Mouse (Mus musculus): ENCODE data around the gene Ank. TPM values are rescaled to one million over a fixed set of nuclear protein-coding genes. Genes with fewer than 3 reads are reported as not detected.

Ank gene
- polyA plus RNA-seq, 1 experiment from 2014 or later: 11.0 TPM

DNA sequence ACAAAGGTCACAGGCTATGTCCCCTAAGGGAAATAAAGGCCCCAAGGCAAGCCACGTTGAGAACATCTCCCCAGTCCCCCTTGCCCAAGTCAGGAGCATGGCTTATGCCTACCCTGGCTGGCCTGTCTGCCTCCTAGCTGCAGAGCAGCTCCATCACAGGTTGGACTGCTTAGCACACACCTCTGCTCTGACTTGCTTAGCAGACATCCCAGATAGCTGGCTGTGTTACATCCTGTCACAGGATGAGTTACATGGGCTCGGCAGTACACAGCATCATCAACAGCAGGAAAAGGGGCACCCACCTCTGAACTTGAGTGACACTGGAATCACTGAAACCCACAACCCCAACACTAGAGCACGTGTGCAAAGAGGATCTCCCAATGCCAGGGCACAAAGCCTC lies 138.8 kb downstream of the Ank start:
- DNase-seq (ENCODE audit: low spot score): no peak
- no peak overlapping the region for H3K4me3 ChIP-seq (replicated peaks; ENCODE audit: low read depth, low read length)
- TF ChIP-seq CTCF (IDR thresholded peaks at IDR 0.05; ENCODE audit: low read depth): no peak
- no peaks in the 10 kb centered on the region for H3K9me3 ChIP-seq (replicated peaks; ENCODE audit: low read length)
- no peaks in the 10 kb centered on the region for H3K27me3 ChIP-seq (ENCODE audit: insufficient read depth, low read length)
- H3K4me2 ChIP-seq (ENCODE audit: low read length): no peak overlapping the region
- ATAC-seq (replicated peaks; ENCODE audit: low FRiP score, low read depth): no peak
- H3K36me3 ChIP-seq (ENCODE audit: insufficient read depth, low read length): peaks cover 17% of the 10 kb centered on the region; the same call in 1 of the 2 replicates
- H3K27ac ChIP-seq: no peak overlapping the region
- WGBS: 69% methylated on average over 3 of the region's 3 CpGs
- H3K9ac ChIP-seq (ENCODE audit: low read depth, low read length): no peak overlapping the region
- H3K4me1 ChIP-seq (replicated peaks; ENCODE audit: insufficient read depth, low read length): no peaks in the 10 kb centered on the region

- Histone ChIP-seq H3K4me3 (replicated peaks; ENCODE audit: low read depth, low read length) (no peak overlapping the region), H3K9ac (ENCODE audit: low read depth, low read length) (no peak overlapping the region), H3K9me3 (replicated peaks; ENCODE audit: low read length) (no peaks in the 10 kb centered on the region), H3K4me1 (replicated peaks; ENCODE audit: insufficient read depth, low read length) (no peaks in the 10 kb centered on the region), H3K27me3 (ENCODE audit: insufficient read depth, low read length) (no peaks in the 10 kb centered on the region), H3K27ac (no peak overlapping the region), H3K4me2 (ENCODE audit: low read length) (no peak overlapping the region), H3K36me3 (ENCODE audit: insufficient read depth, low read length) (peaks cover 25% of the 10 kb centered on the region; the same call in 1 of the 2 replicates)
- no peak for TF ChIP-seq CTCF (IDR thresholded peaks at IDR 0.05; ENCODE audit: low read depth)
- ATAC-seq (replicated peaks; ENCODE audit: low FRiP score, low read depth): no peak
- DNase-seq (ENCODE audit: low spot score): no peak
- WGBS: 64% methylated on average over 4 of the region's 4 CpGs
These were observed 143.1 kb downstream of the Ank start for GRCm38 (mm10) chr15:27609554-27609953.

DNA sequence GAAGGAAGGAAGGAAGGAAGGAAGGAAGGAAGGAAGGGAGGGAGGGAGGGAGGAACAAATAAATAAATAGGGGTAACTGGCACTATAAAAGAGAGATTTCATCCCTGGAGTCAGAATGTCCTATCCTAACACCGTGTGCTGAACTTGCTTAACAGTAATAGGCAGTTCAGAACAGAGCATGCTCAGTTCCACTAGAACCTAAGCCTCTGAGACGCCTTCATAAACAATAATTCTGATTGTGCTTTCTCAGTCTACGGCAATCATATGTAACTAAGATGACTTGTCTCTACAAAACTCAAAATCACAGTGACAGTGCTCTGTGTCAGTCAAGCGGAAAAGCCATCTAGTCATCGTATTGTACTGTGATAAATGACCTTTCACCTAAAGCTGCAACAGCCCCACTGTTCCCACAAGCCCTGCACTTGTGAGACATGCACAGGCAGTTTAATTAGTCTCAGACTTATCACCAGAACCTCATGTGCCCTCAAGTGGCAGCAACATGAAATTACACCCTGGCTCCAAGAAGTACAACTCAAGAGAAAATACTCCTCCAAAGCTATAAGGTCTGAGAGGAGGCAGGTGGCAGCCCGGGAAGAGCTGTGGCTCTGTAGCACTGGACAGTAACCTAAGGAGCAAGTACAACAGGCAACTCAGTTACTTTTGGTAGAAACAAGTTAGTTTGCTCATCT lies 146.2 kb downstream of the Ank start:
- WGBS: 42% methylated on average over 6 of the region's 6 CpGs
- no peaks in the 10 kb centered on the region for H3K9me3 ChIP-seq (replicated peaks; ENCODE audit: low read length)
- no peaks in the 10 kb centered on the region for H3K4me1 ChIP-seq (replicated peaks; ENCODE audit: insufficient read depth, low read length)
- H3K4me2 ChIP-seq (ENCODE audit: low read length): no peak overlapping the region
- no peak overlapping the region for H3K4me3 ChIP-seq (replicated peaks; ENCODE audit: low read depth, low read length)
- peaks cover 23% of the 10 kb centered on the region; the same call in 1 of the 2 replicates for H3K36me3 ChIP-seq (ENCODE audit: insufficient read depth, low read length)
- DNase-seq (ENCODE audit: low spot score): peak; percentile 86
- no peak overlapping the region for H3K9ac ChIP-seq (ENCODE audit: low read depth, low read length)
- ATAC-seq (replicated peaks; ENCODE audit: low FRiP score, low read depth): peak; percentile 71; the same call in 1 of the 2 replicates
- no peak overlapping the region for H3K27ac ChIP-seq
- TF ChIP-seq CTCF (IDR thresholded peaks at IDR 0.05; ENCODE audit: low read depth): peak; percentile 83
- H3K27me3 ChIP-seq (ENCODE audit: insufficient read depth, low read length): no peaks in the 10 kb centered on the region

DNA sequence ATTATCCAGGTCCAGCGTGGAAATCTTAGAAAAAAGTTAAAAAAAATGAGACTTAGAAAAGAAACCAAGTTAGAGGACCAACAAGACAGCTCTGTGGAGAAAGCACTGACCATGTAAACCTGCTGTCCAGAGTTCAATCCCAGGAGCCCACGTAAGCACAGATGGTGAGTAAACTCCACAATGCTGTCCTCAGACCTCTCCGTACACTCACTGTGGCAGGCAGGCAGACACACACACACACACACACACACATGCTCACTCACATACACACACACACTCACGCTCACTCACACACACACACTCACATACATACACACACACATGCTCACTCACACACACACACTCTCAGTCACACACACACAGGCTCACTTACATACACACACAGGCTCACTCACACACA lies 146.8 kb downstream of the Ank start:
- DNase-seq (ENCODE audit: low spot score) (no peak), ATAC-seq (replicated peaks; ENCODE audit: low FRiP score, low read depth) (peak; percentile 40; the same call in 1 of the 2 replicates)
- Histone ChIP-seq H3K9ac (ENCODE audit: low read depth, low read length) (no peak overlapping the region), H3K4me1 (replicated peaks; ENCODE audit: insufficient read depth, low read length) (no peaks in the 10 kb centered on the region), H3K4me2 (ENCODE audit: low read length) (no peak overlapping the region), H3K36me3 (ENCODE audit: insufficient read depth, low read length) (peaks cover 25% of the 10 kb centered on the region; the same call in 1 of the 2 replicates), H3K27ac (no peak overlapping the region), H3K9me3 (replicated peaks; ENCODE audit: low read length) (no peaks in the 10 kb centered on the region), H3K4me3 (replicated peaks; ENCODE audit: low read depth, low read length) (no peak overlapping the region), H3K27me3 (ENCODE audit: insufficient read depth, low read length) (no peaks in the 10 kb centered on the region)
- WGBS: 87% methylated on average over 4 of the region's 4 CpGs
- no peak for TF ChIP-seq CTCF (IDR thresholded peaks at IDR 0.05; ENCODE audit: low read depth)

DNA sequence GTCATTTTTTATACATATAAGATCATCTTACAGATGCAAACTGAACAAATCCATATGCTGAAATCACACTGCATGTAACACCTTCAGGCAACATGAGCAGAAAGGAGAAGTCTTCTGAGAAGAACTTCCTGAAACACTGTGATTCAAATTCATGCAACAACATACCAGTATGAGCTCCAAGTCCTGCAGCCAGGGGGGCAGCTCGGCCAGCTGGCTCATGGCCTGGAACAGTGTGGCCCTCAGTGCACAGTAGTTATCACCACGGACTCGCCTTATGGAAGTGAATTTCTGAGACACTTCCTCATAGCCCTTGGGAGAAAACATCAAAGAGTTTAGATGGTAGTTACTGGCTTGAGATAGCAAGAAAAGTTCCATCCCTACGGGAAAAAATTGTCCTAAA lies 149.7 kb downstream of the Ank start:
- ATAC-seq (replicated peaks; ENCODE audit: low FRiP score, low read depth) (no peak), DNase-seq (ENCODE audit: low spot score) (no peak)
- H3K9me3 ChIP-seq (replicated peaks; ENCODE audit: low read length): no peaks in the 10 kb centered on the region

GRCm38 (mm10) chr15:27617227-27617626 lies 150.8 kb downstream of the Ank start:
- Histone ChIP-seq H3K9me3 (replicated peaks; ENCODE audit: low read length) (no peaks in the 10 kb centered on the region), H3K9ac (ENCODE audit: low read depth, low read length) (no peak overlapping the region), H3K27me3 (ENCODE audit: insufficient read depth, low read length) (no peaks in the 10 kb centered on the region), H3K4me3 (replicated peaks; ENCODE audit: low read depth, low read length) (no peak overlapping the region), H3K27ac (no peak overlapping the region), H3K4me1 (replicated peaks; ENCODE audit: insufficient read depth, low read length) (no peaks in the 10 kb centered on the region), H3K4me2 (ENCODE audit: low read length) (no peak overlapping the region), H3K36me3 (ENCODE audit: insufficient read depth, low read length) (0 out of 2 replicates have a peak, but pooled peaks cover 20% of the 10 kb centered on the region)
- 52% methylated on average over 3 of the region's 3 CpGs for WGBS
- DNase-seq (ENCODE audit: low spot score) (no peak), ATAC-seq (replicated peaks; ENCODE audit: low FRiP score, low read depth) (0 out of 2 replicates have a peak, but pooled peaks have one; percentile 9)
- TF ChIP-seq CTCF (IDR thresholded peaks at IDR 0.05; ENCODE audit: low read depth): no peak

More for the DNA sequence above, 149.7 kb downstream of the Ank start:
- no peaks in the 10 kb centered on the region for H3K27me3 ChIP-seq (ENCODE audit: insufficient read depth, low read length)
- H3K36me3 ChIP-seq (ENCODE audit: insufficient read depth, low read length): 0 out of 2 replicates have a peak, but pooled peaks cover 25% of the 10 kb centered on the region
- H3K27ac ChIP-seq: no peak overlapping the region
- H3K4me1 ChIP-seq (replicated peaks; ENCODE audit: insufficient read depth, low read length): no peaks in the 10 kb centered on the region
- no peak overlapping the region for H3K4me2 ChIP-seq (ENCODE audit: low read length)
- WGBS: 75% methylated on average over 4 of the region's 4 CpGs
- no peak overlapping the region for H3K4me3 ChIP-seq (replicated peaks; ENCODE audit: low read depth, low read length)
- no peak overlapping the region for H3K9ac ChIP-seq (ENCODE audit: low read depth, low read length)
- TF ChIP-seq CTCF (IDR thresholded peaks at IDR 0.05; ENCODE audit: low read depth): no peak

All from kidney, postnatal 0 days (tissue).